In the genomic region with DNA sequence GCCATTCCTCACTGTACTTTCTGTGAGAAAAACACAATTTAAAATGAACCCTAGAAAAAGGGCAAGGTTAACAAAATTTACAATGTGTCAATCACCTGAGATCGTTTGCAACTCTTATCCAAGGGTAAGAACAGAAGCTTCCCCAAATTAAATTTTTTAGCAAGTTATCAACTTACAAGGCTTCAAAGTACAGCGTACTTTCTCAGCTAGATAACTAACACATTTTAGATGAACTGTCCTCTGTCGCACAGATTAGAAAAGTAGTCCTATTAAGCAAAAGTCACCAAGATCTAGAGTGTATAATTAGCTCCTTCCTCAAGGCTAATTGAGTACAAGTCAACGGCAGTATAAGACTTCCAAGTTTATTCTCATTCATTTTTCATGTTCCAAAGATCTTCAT, we compare ENCODE assay signal across 23 mouse cellular contexts. TPM values are rescaled to one million over a fixed set of nuclear protein-coding genes. Genes with fewer than 3 reads are reported as not detected.
DNase-seq lines count a peak whose midpoint lies in the region; ATAC-seq and TF ChIP-seq lines count a peak whose summit lies in the region.
"Had no signal": no experiment of that assay in that cellular context is flagged by ENCODE, and none has a peak within 500 bp of the region (broad histone marks: within the 10 kb centered on the region; RNA-seq: fewer than 3 reads in every experiment).

No protein-coding gene starts in this region.

- H3K9me3 ChIP-seq in liver, postnatal 0 days (ENCODE audit: low read length), result no peaks in the 10 kb centered on the region
- H3K9me3 ChIP-seq: embryonic facial prominence, embryonic 10.5 days; embryonic facial prominence, embryonic 12.5 days; forebrain, embryonic 13.5 days; forebrain, embryonic 15.5 days; G1E had no signal

- no peak overlapping the region for H3K9ac ChIP-seq in liver, postnatal 0 days (replicated peaks)
- H3K9ac ChIP-seq: embryonic facial prominence, embryonic 12.5 days; forebrain, embryonic 13.5 days; forebrain, embryonic 15.5 days had no signal

- TF ChIP-seq CTCF in left cerebral cortex, adult 2 months (IDR thresholded peaks at IDR 0.05), result no peak
- TF ChIP-seq CTCF in liver, postnatal 0 days (IDR thresholded peaks at IDR 0.05; ENCODE audit: low read depth), result no peak

- no peaks in the 10 kb centered on the region for H3K4me1 ChIP-seq in liver, postnatal 0 days (ENCODE audit: insufficient read depth)
- H3K4me1 ChIP-seq: embryonic facial prominence, embryonic 10.5 days; embryonic facial prominence, embryonic 12.5 days; forebrain, embryonic 13.5 days; forebrain, embryonic 15.5 days had no signal

- H3K4me3 ChIP-seq in left cerebral cortex, adult 2 months, result no peak overlapping the region
- no peak overlapping the region for H3K4me3 ChIP-seq in liver, postnatal 0 days (ENCODE audit: low read depth, low read length)
- H3K4me3 ChIP-seq: embryonic facial prominence, embryonic 10.5 days; embryonic facial prominence, embryonic 12.5 days; forebrain, embryonic 13.5 days; forebrain, embryonic 15.5 days had no signal

- H3K27me3 ChIP-seq in liver, postnatal 0 days (ENCODE audit: insufficient read depth, low read length), result no peaks in the 10 kb centered on the region
- H3K27me3 ChIP-seq: CH12.LX; forebrain, embryonic 15.5 days had no signal

- ATAC-seq in liver, postnatal 0 days, result no peak
- peak; percentile 27; the same call in 1 of the 2 replicates for ATAC-seq in megakaryocyte progenitor cell, adult 5-6 weeks (replicated peaks; ENCODE audit: poor library complexity)
- ATAC-seq: activated CD4-positive, CD25-positive, alpha-beta regulatory T cell, adult 4 months; CD4-positive, CD25-positive, alpha-beta regulatory T cell, adult 4 months; forebrain, embryonic 13.5 days; forebrain, embryonic 15.5 days; Patski had no signal

- H3K27ac ChIP-seq in left cerebral cortex, adult 2 months, result peak overlapping the region; percentile 37; the same call in 1 of the 2 replicates
- H3K27ac ChIP-seq in liver, postnatal 0 days (ENCODE audit: low read depth), result no peak overlapping the region
- H3K27ac ChIP-seq: embryonic facial prominence, embryonic 10.5 days; embryonic facial prominence, embryonic 12.5 days; forebrain, embryonic 13.5 days; forebrain, embryonic 15.5 days had no signal

- intact Hi-C loops in left cerebral cortex, adult 2 months (cut with DNase I), result loop anchor here (10.0 kb wide), 1 partner anchor 321 kb away; no protein-coding TSS in a partner anchor

- no peaks in the 10 kb centered on the region for H3K36me3 ChIP-seq in liver, postnatal 0 days (replicated peaks; ENCODE audit: insufficient read depth, low read length)
- H3K36me3 ChIP-seq: embryonic facial prominence, embryonic 10.5 days; embryonic facial prominence, embryonic 12.5 days; forebrain, embryonic 15.5 days; G1E had no signal

- DNase-seq in left cerebral cortex, adult 2 months (ENCODE audit: extremely low spot score in 1 of 2, low spot score in 2 of 2), result no peak
- DNase-seq in left cerebral cortex, adult 9 months (ENCODE audit: low spot score in 2 of 2), result no peak
- no peak for DNase-seq in liver, postnatal 0 days
- no peak for DNase-seq in liver
- no peak for DNase-seq in frontal cortex, postnatal 36 days (ENCODE audit: low spot score in 2 of 2)
- no peak for DNase-seq in spleen, postnatal 14 days (ENCODE audit: low spot score in 2 of 2)
- DNase-seq: adrenal gland, adult 8-10 months; adrenal gland, postnatal 14 days; adrenal gland, postnatal 36 days; B cell, adult 2 months; cerebellum, adult 11-12 months; cerebellum, postnatal 10 days; cerebellum, postnatal 25 days had no signal

- H3K4me2 ChIP-seq in liver, postnatal 0 days (ENCODE audit: low read depth, low read length), result no peak overlapping the region
- H3K4me2 ChIP-seq: embryonic facial prominence, embryonic 12.5 days; forebrain, embryonic 13.5 days; forebrain, embryonic 15.5 days had no signal

- 58% methylated on average over 4 of the region's 4 CpGs for WGBS in liver, postnatal 0 days (ENCODE audit: insufficient replicate concordance)

- 0 out of 2 replicates have a peak, but pooled peaks have one; percentile 29 for TF ChIP-seq EP300 in liver, postnatal 0 days (IDR thresholded peaks at IDR 0.05; ENCODE audit: low read depth)

RNA-seq across cellular contexts. Expression of gene Gja6, which starts 0.9 kb away (rescaled TPM):
- 1 to 10 TPM; 1.6 TPM for total RNA-seq in left cerebral cortex, adult 2 months (2021)
- 0.07 and 0.08 TPM in 2 replicates for polyA plus RNA-seq in liver, postnatal 0 days (2015; fragmentation: Nextera tagmentation; extraction: Ambion mirVana)
- total RNA-seq in megakaryocyte progenitor cell, adult 5-6 weeks (2015), result 0.39 TPM in 1 of 2 replicates, not detected in the other
- total RNA-seq in megakaryocyte progenitor cell, adult 5-6 weeks (2017), result 0.14 TPM in 1 of 2 replicates, not detected in the other
- polyA plus RNA-seq: activated CD4-positive, CD25-positive, alpha-beta regulatory T cell, adult 4 months; CD4-positive, CD25-positive, alpha-beta regulatory T cell, adult 4 months; embryonic facial prominence, embryonic 12.5 days; forebrain, embryonic 15.5 days; G1E had no signal
